Mouse (Mus musculus) fibroblast of lung, adult 2 months (primary cell): ENCODE data around the gene Nono.

Experiments used
- DNase-seq: peaks from one replicate; pipeline ENCODE4 v3.0.0-alpha.2; 2011; ENCODE audit warnings: low read depth

The Nono gene

GRCm38 (mm10) chrX:101486487-101487152 is 57.5 kb downstream of the Nono start:
- peak; percentile 19 for DNase-seq
